Comparison of ENCODE assay signal across 20 mouse cellular contexts in the genomic region with DNA sequence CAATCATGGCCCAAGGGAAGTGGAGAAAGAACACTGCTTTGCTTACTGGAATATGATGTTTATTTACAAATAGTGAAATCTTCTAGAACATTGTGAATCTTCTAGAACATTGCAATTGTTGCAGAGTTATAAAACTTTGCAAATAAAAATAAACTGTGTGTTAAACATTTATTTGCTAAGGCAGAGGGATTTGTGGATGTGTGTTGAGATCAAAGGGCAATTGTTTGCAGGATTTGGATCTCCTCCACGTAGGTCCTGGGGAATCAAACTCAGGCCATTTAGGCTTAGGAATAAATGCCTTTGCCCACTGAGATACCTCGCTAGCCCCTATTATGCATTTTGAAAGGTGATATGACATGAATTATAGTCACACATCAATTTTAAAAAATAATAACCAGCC.
"Had no signal": no experiment of that assay in that cellular context is flagged by ENCODE, and none has a peak within 500 bp of the region (broad histone marks: within the 10 kb centered on the region; RNA-seq: fewer than 3 reads in every experiment).

No protein-coding gene starts in this region.

- DNase-seq: left cerebral cortex, postnatal 4 days; lung, adult 2 months; right cerebral cortex, adult 18-20 months; right cerebral cortex, postnatal 14 days; right cerebral cortex, postnatal 4 days; thymus, adult 2 months; thymus, postnatal 14 days; thymus, postnatal 4 days had no signal

- H3K9ac ChIP-seq: hindbrain, embryonic 15.5 days; limb, embryonic 12.5 days; limb, embryonic 15.5 days; liver, embryonic 14.5 days; midbrain, embryonic 12.5 days; midbrain, embryonic 15.5 days; neural tube, embryonic 12.5 days; neural tube, embryonic 15.5 days had no signal

- H3K36me3 ChIP-seq: midbrain, embryonic 15.5 days had no signal

- H3K27me3 ChIP-seq: hindbrain, embryonic 15.5 days; limb, embryonic 12.5 days; limb, embryonic 15.5 days; midbrain, embryonic 12.5 days; midbrain, embryonic 15.5 days; neural tube, embryonic 12.5 days; neural tube, embryonic 15.5 days had no signal

- H3K27ac ChIP-seq: hindbrain, embryonic 15.5 days; kidney, postnatal 0 days; limb, embryonic 12.5 days; limb, embryonic 15.5 days; liver, embryonic 14.5 days; macrophage; midbrain, embryonic 12.5 days; midbrain, embryonic 15.5 days; neural tube, embryonic 12.5 days; neural tube, embryonic 15.5 days; stomach, postnatal 0 days had no signal

- H3K4me3 ChIP-seq: hindbrain, embryonic 15.5 days; limb, embryonic 12.5 days; limb, embryonic 15.5 days; midbrain, embryonic 12.5 days; midbrain, embryonic 15.5 days; neural tube, embryonic 12.5 days; neural tube, embryonic 15.5 days had no signal

- H3K9me3 ChIP-seq: hindbrain, embryonic 15.5 days; limb, embryonic 12.5 days; limb, embryonic 15.5 days; midbrain, embryonic 12.5 days; midbrain, embryonic 15.5 days; neural tube, embryonic 12.5 days; neural tube, embryonic 15.5 days had no signal

- H3K4me2 ChIP-seq: hindbrain, embryonic 15.5 days; limb, embryonic 12.5 days; limb, embryonic 15.5 days; midbrain, embryonic 12.5 days; midbrain, embryonic 15.5 days; neural tube, embryonic 12.5 days; neural tube, embryonic 15.5 days had no signal

- H3K4me1 ChIP-seq: limb, embryonic 12.5 days; limb, embryonic 15.5 days; midbrain, embryonic 12.5 days; neural tube, embryonic 12.5 days; neural tube, embryonic 15.5 days had no signal

- ATAC-seq: intestine, postnatal 0 days; midbrain, embryonic 15.5 days had no signal
